Comparison of ENCODE assay signal across 18 mouse cellular contexts in genomic region chr6:6854902-6855745, GRCm38 (mm10). TPM values are rescaled to one million over a fixed set of nuclear protein-coding genes. Genes with fewer than 3 reads are reported as not detected.
A peak's percentile ranks its signal among the peaks of the same experiment; 100 is the strongest.
DNase-seq lines count a peak whose midpoint lies in the region; ATAC-seq lines count a peak whose summit lies in the region.
"Had no signal": no experiment of that assay in that cellular context is flagged by ENCODE, and none has a peak within 500 bp of the region (broad histone marks: within the 10 kb centered on the region; RNA-seq: fewer than 3 reads in every experiment).

No protein-coding gene starts in this region.

- ATAC-seq in intestine, embryonic 14.5 days (replicated peaks; ENCODE audit: low FRiP score, low TSS enrichment, low read depth) = no peak
- ATAC-seq in intestine, embryonic 16.5 days = no peak
- ATAC-seq in forebrain, embryonic 16.5 days = peak; percentile 35; the same call in 1 of the 2 replicates
- no peak for ATAC-seq in neural tube, embryonic 11.5 days (ENCODE audit: insufficient read depth, low FRiP score, low TSS enrichment)

- peaks cover 99% of the 10 kb centered on the region for H3K27me3 ChIP-seq in intestine, embryonic 14.5 days (replicated peaks; ENCODE audit: control insufficient read depth, insufficient read depth, low read length)
- H3K27me3 ChIP-seq in intestine, embryonic 16.5 days (replicated peaks; ENCODE audit: control insufficient read depth, insufficient read depth, low read length) = peaks cover 87% of the 10 kb centered on the region
- H3K27me3 ChIP-seq in embryonic facial prominence, embryonic 10.5 days (replicated peaks; ENCODE audit: low read depth, poor library complexity, severe bottlenecking) = peaks cover 100% of the 10 kb centered on the region
- H3K27me3 ChIP-seq in forebrain, embryonic 16.5 days (replicated peaks; ENCODE audit: control insufficient read depth, insufficient read depth, low read length) = peaks cover 50% of the 10 kb centered on the region
- H3K27me3 ChIP-seq in neural tube, embryonic 11.5 days (ENCODE audit: control insufficient read depth, insufficient read depth, low read length) = peaks cover 98% of the 10 kb centered on the region

- DNase-seq in intestine, embryonic 14.5 days (ENCODE audit: low spot score) = peak; percentile 55
- DNase-seq in embryonic facial prominence, embryonic 10.5 days (ENCODE audit: low spot score) = no peak
- peak; percentile 28 for DNase-seq in neural tube, embryonic 11.5 days (ENCODE audit: low spot score)
- DNase-seq in thymus, postnatal 25 days = no peak
- DNase-seq in heart, postnatal 36 days = no peak
- DNase-seq in heart, adult 8-10 months (ENCODE audit: low spot score) = no peak
- DNase-seq: cerebellum, adult 11-12 months; gastrocnemius, postnatal 36 days; kidney, adult 11 months; kidney, postnatal 25 days; left cerebral cortex, postnatal 4 days; lung, adult 18-20 months; thymus, postnatal 14 days had no signal

- no peak overlapping the region for H3K27ac ChIP-seq in intestine, embryonic 14.5 days (ENCODE audit: low read depth)
- H3K27ac ChIP-seq in intestine, embryonic 16.5 days (ENCODE audit: low read length) = no peak overlapping the region
- peak overlapping the region; percentile 82; the same call in 1 of the 2 replicates for H3K27ac ChIP-seq in embryonic facial prominence, embryonic 10.5 days (replicated peaks)
- peak overlapping the region; percentile 87 for H3K27ac ChIP-seq in forebrain, embryonic 16.5 days (ENCODE audit: low read length)
- H3K27ac ChIP-seq in neural tube, embryonic 11.5 days (ENCODE audit: low read depth, low read length) = no peak overlapping the region
- H3K27ac ChIP-seq: stomach, embryonic 15.5 days had no signal

- WGBS in intestine, embryonic 14.5 days = 1% methylated on average over 25 of the region's 25 CpGs
- 2% methylated on average over 25 of the region's 25 CpGs for WGBS in intestine, embryonic 16.5 days
- under 1% methylated on average over 25 of the region's 25 CpGs for WGBS in embryonic facial prominence, embryonic 10.5 days
- WGBS in forebrain, embryonic 16.5 days = 1% methylated on average over 25 of the region's 25 CpGs
- WGBS in neural tube, embryonic 11.5 days = under 1% methylated on average over 25 of the region's 25 CpGs

- H3K36me3 ChIP-seq in intestine, embryonic 14.5 days (ENCODE audit: control insufficient read depth, insufficient read depth, low read length) = no peaks in the 10 kb centered on the region
- H3K36me3 ChIP-seq in intestine, embryonic 16.5 days (ENCODE audit: control insufficient read depth, insufficient read depth, low read length) = no peaks in the 10 kb centered on the region
- no peaks in the 10 kb centered on the region for H3K36me3 ChIP-seq in embryonic facial prominence, embryonic 10.5 days (replicated peaks)
- no peaks in the 10 kb centered on the region for H3K36me3 ChIP-seq in forebrain, embryonic 16.5 days (ENCODE audit: control insufficient read depth, insufficient read depth)
- H3K36me3 ChIP-seq in neural tube, embryonic 11.5 days (ENCODE audit: control insufficient read depth, insufficient read depth, low read length) = no peaks in the 10 kb centered on the region
- H3K36me3 ChIP-seq: stomach, embryonic 15.5 days had no signal

- no peak overlapping the region for H3K9ac ChIP-seq in intestine, embryonic 14.5 days (ENCODE audit: low read length)
- no peak overlapping the region for H3K9ac ChIP-seq in intestine, embryonic 16.5 days (ENCODE audit: low read depth, low read length)
- peak overlapping the region; percentile 59; the same call in 1 of the 2 replicates for H3K9ac ChIP-seq in forebrain, embryonic 16.5 days (replicated peaks; ENCODE audit: low read depth, low read length)
- H3K9ac ChIP-seq in neural tube, embryonic 11.5 days (ENCODE audit: low read length) = no peak overlapping the region
- H3K9ac ChIP-seq: stomach, embryonic 15.5 days had no signal

- no peak overlapping the region for H3K4me2 ChIP-seq in intestine, embryonic 14.5 days (ENCODE audit: low read length)
- no peak overlapping the region for H3K4me2 ChIP-seq in intestine, embryonic 16.5 days (ENCODE audit: low read depth, low read length)
- H3K4me2 ChIP-seq in forebrain, embryonic 16.5 days (ENCODE audit: low read length) = peak overlapping the region; percentile 63
- no peak overlapping the region for H3K4me2 ChIP-seq in neural tube, embryonic 11.5 days (ENCODE audit: low read depth)
- H3K4me2 ChIP-seq: stomach, embryonic 15.5 days had no signal

- H3K4me3 ChIP-seq in intestine, embryonic 14.5 days (ENCODE audit: low read depth, low read length) = no peak overlapping the region
- H3K4me3 ChIP-seq in intestine, embryonic 16.5 days (ENCODE audit: low read length) = no peak overlapping the region
- peak overlapping the region; percentile 51 for H3K4me3 ChIP-seq in embryonic facial prominence, embryonic 10.5 days
- H3K4me3 ChIP-seq in forebrain, embryonic 16.5 days (replicated peaks; ENCODE audit: low read length) = peak overlapping the region; percentile 44
- H3K4me3 ChIP-seq in neural tube, embryonic 11.5 days (ENCODE audit: low read depth, low read length) = no peak overlapping the region
- H3K4me3 ChIP-seq: stomach, embryonic 15.5 days had no signal

- intact Hi-C loops in heart, postnatal 36 days (cut with DNase I) = no loop called here

- no peaks in the 10 kb centered on the region for H3K4me1 ChIP-seq in intestine, embryonic 14.5 days (replicated peaks; ENCODE audit: control insufficient read depth, insufficient read depth, low read length)
- H3K4me1 ChIP-seq in intestine, embryonic 16.5 days (ENCODE audit: control insufficient read depth, insufficient read depth, low read length) = peaks cover under 1% of the 10 kb centered on the region
- H3K4me1 ChIP-seq in embryonic facial prominence, embryonic 10.5 days = peaks cover 66% of the 10 kb centered on the region
- peaks cover 26% of the 10 kb centered on the region for H3K4me1 ChIP-seq in forebrain, embryonic 16.5 days (replicated peaks; ENCODE audit: control insufficient read depth, insufficient read depth, low read length)
- H3K4me1 ChIP-seq in neural tube, embryonic 11.5 days (ENCODE audit: control insufficient read depth, insufficient read depth, low read length) = no peaks in the 10 kb centered on the region

- no peaks in the 10 kb centered on the region for H3K9me3 ChIP-seq in intestine, embryonic 14.5 days (ENCODE audit: control insufficient read depth, low read length)
- H3K9me3 ChIP-seq in intestine, embryonic 16.5 days (ENCODE audit: control insufficient read depth, low read length) = no peaks in the 10 kb centered on the region
- H3K9me3 ChIP-seq in embryonic facial prominence, embryonic 10.5 days = no peaks in the 10 kb centered on the region
- no peaks in the 10 kb centered on the region for H3K9me3 ChIP-seq in forebrain, embryonic 16.5 days (ENCODE audit: control insufficient read depth, low read length)
- H3K9me3 ChIP-seq in neural tube, embryonic 11.5 days (ENCODE audit: control insufficient read depth, low read length) = no peaks in the 10 kb centered on the region
- H3K9me3 ChIP-seq: stomach, embryonic 15.5 days had no signal

RNA-seq across cellular contexts. Expression of gene Dlx6, which starts 8.0 kb away (rescaled TPM):
- not detected in 2 replicates for polyA plus RNA-seq in intestine, embryonic 14.5 days (2014; fragmentation: Nextera tagmentation; extraction: Ambion mirVana)
- not detected in 2 replicates for polyA plus RNA-seq in intestine, embryonic 16.5 days (2015; fragmentation: Nextera tagmentation; extraction: Ambion mirVana)
- polyA plus RNA-seq in embryonic facial prominence, embryonic 10.5 days (2016; fragmentation: Nextera tagmentation; extraction: Ambion mirVana) = 4.9 and 5.9 TPM in 2 replicates
- 7.2 and 12.6 TPM in 2 replicates for polyA plus RNA-seq in forebrain, embryonic 16.5 days (2015; fragmentation: Nextera tagmentation; extraction: Ambion mirVana)
- not detected in 2 replicates for polyA plus RNA-seq in neural tube, embryonic 11.5 days (2014; fragmentation: Nextera tagmentation; extraction: Ambion mirVana)
- total RNA-seq in heart, postnatal 36 days (2021) = not detected
- not detected for total RNA-seq in heart, adult 8-10 months (2022)
- total RNA-seq: gastrocnemius, postnatal 36 days had no signal
- polyA plus RNA-seq: heart, postnatal 0 days; small intestine, adult 2 months had no signal

RNA-seq across cellular contexts. Expression of gene Dlx5, which starts 26.8 kb away (rescaled TPM):
- 2.4 and 2.8 TPM in 2 replicates for polyA plus RNA-seq in intestine, embryonic 14.5 days (2014; fragmentation: Nextera tagmentation; extraction: Ambion mirVana)
- polyA plus RNA-seq in intestine, embryonic 16.5 days (2015; fragmentation: Nextera tagmentation; extraction: Ambion mirVana) = 1.5 and 1.7 TPM in 2 replicates
- polyA plus RNA-seq in embryonic facial prominence, embryonic 10.5 days (2016; fragmentation: Nextera tagmentation; extraction: Ambion mirVana) = 75.5 and 92.2 TPM in 2 replicates
- polyA plus RNA-seq in forebrain, embryonic 16.5 days (2015; fragmentation: Nextera tagmentation; extraction: Ambion mirVana) = 74.3 and 75.7 TPM in 2 replicates
- polyA plus RNA-seq in neural tube, embryonic 11.5 days (2014; fragmentation: Nextera tagmentation; extraction: Ambion mirVana) = 0.74 and 0.97 TPM in 2 replicates
- total RNA-seq in heart, postnatal 36 days (2021) = under 1 TPM; 0.19 TPM
- under 1 TPM; 0.22 to 0.84 (median 0.31) TPM for total RNA-seq in heart, adult 8-10 months (2022)
- total RNA-seq: gastrocnemius, postnatal 36 days had no signal
- polyA plus RNA-seq: small intestine, adult 2 months had no signal

Comparison
In these comparisons a context has a peak if more than half of its experiments do, and no peak if none do; other contexts are left out.
1. DNase-seq: peak in intestine, embryonic 14.5 days (single experiment) and neural tube, embryonic 11.5 days (single experiment); none in embryonic facial prominence, embryonic 10.5 days (single experiment), thymus, postnatal 25 days (single experiment), heart, postnatal 36 days (0 of 2) and heart, adult 8-10 months (single experiment).
2. H3K27ac ChIP-seq: peak in embryonic facial prominence, embryonic 10.5 days (single experiment) and forebrain, embryonic 16.5 days (single experiment); none in intestine, embryonic 14.5 days (single experiment), intestine, embryonic 16.5 days (single experiment) and neural tube, embryonic 11.5 days (single experiment).
3. H3K4me3 ChIP-seq: peak in embryonic facial prominence, embryonic 10.5 days (single experiment) and forebrain, embryonic 16.5 days (single experiment); none in intestine, embryonic 14.5 days (single experiment), intestine, embryonic 16.5 days (single experiment) and neural tube, embryonic 11.5 days (single experiment).
4. RNA of gene Dlx5, which starts 26.8 kb away (polyA plus RNA-seq): 75.5 to 92.2 TPM in embryonic facial prominence, embryonic 10.5 days and 74.3 to 75.7 TPM in forebrain, embryonic 16.5 days; 2.4 to 2.8 TPM in intestine, embryonic 14.5 days, 1.5 to 1.7 TPM in intestine, embryonic 16.5 days and 0.74 to 0.97 TPM in neural tube, embryonic 11.5 days; every median in the first group is over 10 times any median in the second.